Mouse (Mus musculus): ENCODE measurements around the gene Sirt3. TPM values are rescaled to one million over a fixed set of nuclear protein-coding genes. Genes with fewer than 3 reads are reported as not detected.

Sirt3 gene
- total and polyA plus RNA-seq, 2 experiments: 150 to 155 TPM

GRCm38 (mm10) chr7:140820173-140820572, 61.9 kb downstream of the Sirt3 start:
- no peak for DNase-seq (ENCODE audit: extremely low read depth, low read depth, low spot score)
- peaks cover 3% of the 10 kb centered on the region; the same call in 1 of the 2 replicates for H3K4me1 ChIP-seq (ENCODE audit: control insufficient read depth, insufficient read depth, low read length)
- WGBS: 59% methylated on average over 4 of the region's 4 CpGs
- no peaks in the 10 kb centered on the region for H3K36me3 ChIP-seq (ENCODE audit: control insufficient read depth, insufficient read depth, low read length)
- no peaks in the 10 kb centered on the region for H3K27me3 ChIP-seq (ENCODE audit: control insufficient read depth, insufficient read depth, low read length)
- H3K9ac ChIP-seq (ENCODE audit: low read depth, low read length): no peak overlapping the region
- no peaks in the 10 kb centered on the region for H3K79me2 ChIP-seq (ENCODE audit: control insufficient read depth, insufficient read depth, low read length)
- TF ChIP-seq CTCF (IDR thresholded peaks at IDR 0.05; ENCODE audit: low read depth, low read length) (no peak), POLR2A (IDR thresholded peaks at IDR 0.05; ENCODE audit: extremely low read depth, insufficient read depth, low read length) (no peak)
- no peak overlapping the region for H3K27ac ChIP-seq (replicated peaks; ENCODE audit: insufficient read depth, low read depth, low read length)
- H3K4me3 ChIP-seq (ENCODE audit: insufficient read depth, low read depth, low read length): no peak overlapping the region

Other genes starting within 250 kb of the Sirt3 start
- gene Olfr53, start 235.9 kb downstream of the Sirt3 start, total RNA-seq (2014; rRNA removed): not detected in 2 replicates
- not detected in 2 replicates for gene Olfr53, start 235.9 kb downstream of the Sirt3 start, polyA plus RNA-seq (2012; rRNA removed)
- under 0.01 TPM in 1 of 2 replicates, not detected in the other for gene Olfr539, start 222.4 kb downstream of the Sirt3 start, total RNA-seq (2014; rRNA removed)
- gene Olfr539, start 222.4 kb downstream of the Sirt3 start, polyA plus RNA-seq (2012; rRNA removed): not detected in 2 replicates
- gene Olfr45, start 200.4 kb downstream of the Sirt3 start, total RNA-seq (2014; rRNA removed): not detected in 2 replicates
- gene Olfr45, start 200.4 kb downstream of the Sirt3 start, polyA plus RNA-seq (2012; rRNA removed): not detected in 2 replicates
- gene Olfr541, start 185.0 kb downstream of the Sirt3 start, total RNA-seq (2014; rRNA removed): not detected in 2 replicates
- 0.07 TPM in 1 of 2 replicates, not detected in the other for gene Olfr541, start 185.0 kb downstream of the Sirt3 start, polyA plus RNA-seq (2012; rRNA removed)
- gene Cyp2e1, start 118.6 kb downstream of the Sirt3 start, total RNA-seq (2014; rRNA removed): 3,097 and 4,003 TPM in 2 replicates
- 2,786 and 2,859 TPM in 2 replicates for gene Cyp2e1, start 118.6 kb downstream of the Sirt3 start, polyA plus RNA-seq (2012; rRNA removed)
- gene Syce1, start 94.5 kb downstream of the Sirt3 start, total RNA-seq (2014; rRNA removed): not detected in 2 replicates
- 0.07 TPM in 1 of 2 replicates, not detected in the other for gene Syce1, start 94.5 kb downstream of the Sirt3 start, polyA plus RNA-seq (2012; rRNA removed)
- 1.0 TPM in 2 replicates for gene Zfp941, start 60.1 kb downstream of the Sirt3 start, total RNA-seq (2014; rRNA removed)
- gene Zfp941, start 60.1 kb downstream of the Sirt3 start, polyA plus RNA-seq (2012; rRNA removed): 0.34 and 0.77 TPM in 2 replicates
- gene Urah, start 47.3 kb downstream of the Sirt3 start, total RNA-seq (2014; rRNA removed): 511 and 549 TPM in 2 replicates
- gene Urah, start 47.3 kb downstream of the Sirt3 start, polyA plus RNA-seq (2012; rRNA removed): 1,037 and 1,096 TPM in 2 replicates
- gene Scgb1c1, start 36.8 kb downstream of the Sirt3 start, total RNA-seq (2014; rRNA removed): 0.46 TPM in 1 of 2 replicates, not detected in the other
- gene Scgb1c1, start 36.8 kb downstream of the Sirt3 start, polyA plus RNA-seq (2012; rRNA removed): 1.0 TPM in 1 of 2 replicates, not detected in the other
- not detected in 2 replicates for gene Odf3, start 34.5 kb downstream of the Sirt3 start, total RNA-seq (2014; rRNA removed)
- gene Odf3, start 34.5 kb downstream of the Sirt3 start, polyA plus RNA-seq (2012; rRNA removed): not detected in 2 replicates
- 0.60 and 1.4 TPM in 2 replicates for gene Gm45785, start 26.0 kb downstream of the Sirt3 start, total RNA-seq (2014; rRNA removed)
- gene Gm45785, start 26.0 kb downstream of the Sirt3 start, polyA plus RNA-seq (2012; rRNA removed): not detected in 2 replicates
- 17.5 and 20.3 TPM in 2 replicates for gene Ric8a, start 25.4 kb downstream of the Sirt3 start, total RNA-seq (2014; rRNA removed)
- gene Ric8a, start 25.4 kb downstream of the Sirt3 start, polyA plus RNA-seq (2012; rRNA removed): 24.6 and 34.4 TPM in 2 replicates
- gene Bet1l, start 24.7 kb downstream of the Sirt3 start, total RNA-seq (2014; rRNA removed): 15.0 and 15.4 TPM in 2 replicates
- gene Bet1l, start 24.7 kb downstream of the Sirt3 start, polyA plus RNA-seq (2012; rRNA removed): 22.1 and 29.2 TPM in 2 replicates
- gene Psmd13, start 341 bp downstream of the Sirt3 start, total RNA-seq (2014; rRNA removed): 83.6 and 102 TPM in 2 replicates
- gene Psmd13, start 341 bp downstream of the Sirt3 start, polyA plus RNA-seq (2012; rRNA removed): 51.1 and 58.2 TPM in 2 replicates
- gene Cox8b, start 18.1 kb upstream of the Sirt3 start, total RNA-seq (2014; rRNA removed): 0.55 and 0.81 TPM in 2 replicates
- gene Cox8b, start 18.1 kb upstream of the Sirt3 start, polyA plus RNA-seq (2012; rRNA removed): not detected in 2 replicates
- 28.9 and 33.4 TPM in 2 replicates for gene Nlrp6, start 38.6 kb upstream of the Sirt3 start, total RNA-seq (2014; rRNA removed)
- 72.9 and 119 TPM in 2 replicates for gene Nlrp6, start 38.6 kb upstream of the Sirt3 start, polyA plus RNA-seq (2012; rRNA removed)
- 16.6 and 19.1 TPM in 2 replicates for gene Pgghg, start 59.1 kb upstream of the Sirt3 start, total RNA-seq (2014; rRNA removed)
- gene Pgghg, start 59.1 kb upstream of the Sirt3 start, polyA plus RNA-seq (2012; rRNA removed): 41.3 and 43.3 TPM in 2 replicates
- gene Ifitm5, start 68.0 kb upstream of the Sirt3 start, total RNA-seq (2014; rRNA removed): 0.40 and 0.55 TPM in 2 replicates
- gene Ifitm5, start 68.0 kb upstream of the Sirt3 start, polyA plus RNA-seq (2012; rRNA removed): 0.76 and 1.0 TPM in 2 replicates
- not detected in 2 replicates for gene Gm45717, start 73.6 kb upstream of the Sirt3 start, total RNA-seq (2014; rRNA removed)
- gene Gm45717, start 73.6 kb upstream of the Sirt3 start, polyA plus RNA-seq (2012; rRNA removed): not detected in 2 replicates
- 270 and 282 TPM in 2 replicates for gene Ifitm2, start 73.7 kb upstream of the Sirt3 start, total RNA-seq (2014; rRNA removed)
- 968 and 1,028 TPM in 2 replicates for gene Ifitm2, start 73.7 kb upstream of the Sirt3 start, polyA plus RNA-seq (2012; rRNA removed)
- gene Ifitm1, start 84.9 kb upstream of the Sirt3 start, total RNA-seq (2014; rRNA removed): 11.2 and 11.3 TPM in 2 replicates
- 48.6 and 79.4 TPM in 2 replicates for gene Ifitm1, start 84.9 kb upstream of the Sirt3 start, polyA plus RNA-seq (2012; rRNA removed)
- 296 and 392 TPM in 2 replicates for gene Ifitm3, start 128.5 kb upstream of the Sirt3 start, total RNA-seq (2014; rRNA removed)
- gene Ifitm3, start 128.5 kb upstream of the Sirt3 start, polyA plus RNA-seq (2012; rRNA removed): 848 and 1,254 TPM in 2 replicates
- 0.81 and 0.83 TPM in 2 replicates for gene Ifitm6, start 135.6 kb upstream of the Sirt3 start, total RNA-seq (2014; rRNA removed)
- 0.72 and 1.7 TPM in 2 replicates for gene Ifitm6, start 135.6 kb upstream of the Sirt3 start, polyA plus RNA-seq (2012; rRNA removed)
- gene Gm17387, start 146.8 kb upstream of the Sirt3 start, total RNA-seq (2014; rRNA removed): not detected in 2 replicates
- not detected in 2 replicates for gene Gm17387, start 146.8 kb upstream of the Sirt3 start, polyA plus RNA-seq (2012; rRNA removed)
- gene B4galnt4, start 178.8 kb upstream of the Sirt3 start, total RNA-seq (2014; rRNA removed): 0.09 TPM in 1 of 2 replicates, not detected in the other
- 0.04 and 0.10 TPM in 2 replicates for gene B4galnt4, start 178.8 kb upstream of the Sirt3 start, polyA plus RNA-seq (2012; rRNA removed)
- gene Pkp3, start 195.9 kb upstream of the Sirt3 start, total RNA-seq (2014; rRNA removed): 0.60 and 0.83 TPM in 2 replicates
- gene Pkp3, start 195.9 kb upstream of the Sirt3 start, polyA plus RNA-seq (2012; rRNA removed): 1.9 and 2.0 TPM in 2 replicates
- 21.8 and 28.5 TPM in 2 replicates for gene Sigirr, start 218.3 kb upstream of the Sirt3 start, total RNA-seq (2014; rRNA removed)
- gene Sigirr, start 218.3 kb upstream of the Sirt3 start, polyA plus RNA-seq (2012; rRNA removed): 42.4 and 42.5 TPM in 2 replicates
- not detected in 2 replicates for gene Ano9, start 235.5 kb upstream of the Sirt3 start, total RNA-seq (2014; rRNA removed)
- 0.09 and 0.13 TPM in 2 replicates for gene Ano9, start 235.5 kb upstream of the Sirt3 start, polyA plus RNA-seq (2012; rRNA removed)
- 5.2 and 5.4 TPM in 2 replicates for gene Ptdss2, start 240.1 kb upstream of the Sirt3 start, total RNA-seq (2014; rRNA removed)
- gene Ptdss2, start 240.1 kb upstream of the Sirt3 start, polyA plus RNA-seq (2012; rRNA removed): 10.7 and 13.5 TPM in 2 replicates